Mouse (Mus musculus): ENCODE results near the gene Rab3gap2. TPM values are rescaled to one million over a fixed set of nuclear protein-coding genes. Genes with fewer than 3 reads are reported as not detected.

Gene Rab3gap2
- total and polyA plus RNA-seq, 3 experiments, result 22.7 to 39.1 (median 24.0) TPM

DNA sequence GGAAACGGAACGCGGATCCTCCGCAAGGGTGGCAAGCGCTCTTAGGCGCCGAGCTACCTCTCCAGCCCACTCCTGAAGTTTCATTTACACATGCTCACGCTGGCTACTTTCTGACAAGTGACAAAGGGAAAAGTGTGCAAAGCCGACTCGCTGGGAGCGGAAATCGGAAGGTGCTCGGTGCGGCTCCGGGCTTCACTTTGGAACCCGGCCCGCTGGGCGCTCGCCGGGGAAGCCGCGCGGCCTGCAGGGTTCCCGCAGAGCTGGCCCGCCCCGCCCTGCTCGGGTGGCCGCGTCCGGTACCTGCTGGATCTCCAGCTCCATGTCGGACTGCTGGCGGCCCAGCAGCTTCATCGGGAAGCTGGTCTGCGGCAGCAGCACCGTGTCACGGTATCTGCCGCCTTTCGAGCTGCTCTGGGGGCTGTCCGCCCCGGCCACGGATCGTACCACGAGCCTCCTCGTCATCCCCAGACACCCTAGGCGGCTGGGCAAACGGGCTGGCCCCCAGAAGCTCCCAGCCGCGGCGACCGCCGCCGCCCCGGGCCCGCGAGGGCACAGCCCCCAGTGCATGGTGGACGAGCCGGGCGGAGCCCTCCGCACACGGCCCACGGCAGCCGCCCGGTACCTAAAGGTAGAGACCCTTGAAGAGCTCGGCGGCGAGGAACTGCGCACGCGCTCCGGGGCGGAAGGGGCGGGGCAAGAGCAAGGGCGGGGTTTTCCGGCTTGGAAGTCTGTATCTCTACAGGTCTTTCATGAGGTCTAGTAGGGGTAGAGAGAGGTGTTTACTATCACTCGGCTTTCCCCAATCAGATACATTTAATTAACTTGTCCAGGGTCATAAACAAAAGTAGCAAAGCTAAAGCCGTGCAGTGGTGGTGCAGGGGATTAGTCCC, 125.0 kb downstream of the Rab3gap2 start, which contains the start of gene Iars2 (continued):
- peak; percentile 60; the same call in 1 of the 2 replicates for TF ChIP-seq MXI1 (IDR thresholded peaks at IDR 0.05; ENCODE audit: low read depth, low read length)
- TF ChIP-seq ZNF384 (IDR thresholded peaks at IDR 0.05; ENCODE audit: low read depth, low read length), result no peak
- TF ChIP-seq CTCF (conservative IDR thresholded peaks at IDR 0.05 in 1 of 2, IDR thresholded peaks at IDR 0.05 in 1 of 2; ENCODE audit: low read depth in 2 of 2, low read length in 2 of 2), result no peak
- TF ChIP-seq CHD2 (IDR thresholded peaks at IDR 0.05; ENCODE audit: low read length), result 0 out of 2 replicates have a peak, but pooled peaks have one; percentile 1
- peak; percentile 65; the same call in 1 of the 2 replicates for TF ChIP-seq ZMIZ1 (IDR thresholded peaks at IDR 0.05; ENCODE audit: low read depth, low read length)
- no peak for TF ChIP-seq MEF2A (IDR thresholded peaks at IDR 0.05; ENCODE audit: borderline replicate concordance, low read depth, low read length)
- peak; percentile 71 for TF ChIP-seq TCF12 (IDR thresholded peaks at IDR 0.05; ENCODE audit: low read depth, low read length)
- TF ChIP-seq NRF1 (IDR thresholded peaks at IDR 0.05; ENCODE audit: low read depth, low read length), result peak; percentile 86
- TF ChIP-seq SMC3 (IDR thresholded peaks at IDR 0.05; ENCODE audit: low read depth, low read length), result no peak
- TF ChIP-seq JUND (conservative IDR thresholded peaks at IDR 0.05; ENCODE audit: low read depth, low read length), result no peak

DNA sequence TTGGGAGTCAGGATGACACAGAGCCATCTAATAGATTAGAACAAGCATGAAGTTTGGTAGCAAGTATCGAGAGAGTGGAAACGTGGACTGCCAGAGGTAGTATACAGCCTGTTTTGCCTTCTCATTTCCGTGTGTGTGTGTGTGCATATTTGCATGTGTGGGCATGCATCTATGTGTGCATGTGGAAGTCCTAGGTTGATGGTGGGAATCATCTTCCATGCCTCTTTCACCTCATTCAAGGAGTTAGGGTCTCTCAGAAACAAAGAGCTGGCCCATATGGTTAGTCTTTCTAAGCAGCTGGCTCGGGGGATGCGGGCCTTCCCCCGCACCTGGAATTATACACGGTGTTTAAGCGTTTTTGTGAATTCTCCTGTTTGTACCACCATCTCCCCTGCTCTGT, 125.9 kb downstream of the Rab3gap2 start:
- peak; percentile 33 for DNase-seq (ENCODE audit: extremely low read depth)
- Histone ChIP-seq H3K9ac (ENCODE audit: insufficient read depth, low read depth) (peak overlapping the region; percentile 78), H3K4me1 (ENCODE audit: control insufficient read depth in 1 of 2, insufficient read depth in 2 of 2) (peaks cover 0 to 37% of the 10 kb centered on the region in 2 experiments; a peak in 3 of 4 replicates), H3K79me2 (replicated peaks; ENCODE audit: control insufficient read depth, extremely low read depth, insufficient read depth, poor library complexity, severe bottlenecking) (peaks cover 18% of the 10 kb centered on the region), H3K4me2 (ENCODE audit: insufficient read depth, low read depth, poor library complexity, severe bottlenecking) (peak overlapping the region; percentile 47), H3K9me3 (replicated peaks; ENCODE audit: low read length) (no peaks in the 10 kb centered on the region), H3K27me3 (replicated peaks) (no peaks in the 10 kb centered on the region), H3K27ac (ENCODE audit: insufficient read depth, low read depth) (peak overlapping the region; percentile 34; the same call in 1 of the 2 replicates), H3K4me3 (replicated peaks in 1 of 3; ENCODE audit: low read depth in 2 of 3, low read length in 2 of 3, poor library complexity in 1 of 3) (peak overlapping the region; percentile 85 to 89 (median 89)), H3K36me3 (replicated peaks in 1 of 2; ENCODE audit: control insufficient read depth in 1 of 2, insufficient read depth in 1 of 2, low read length in 1 of 2) (peaks cover 19 to 29% of the 10 kb centered on the region in 2 experiments)
- TF ChIP-seq CTCF (conservative IDR thresholded peaks at IDR 0.05 in 1 of 2, IDR thresholded peaks at IDR 0.05 in 1 of 2; ENCODE audit: low read depth in 2 of 2, low read length in 2 of 2) (no peak), CHD1 (IDR thresholded peaks at IDR 0.05; ENCODE audit: low read depth, low read length) (peak; percentile 23; the same call in 1 of the 2 replicates), BHLHE40 (IDR thresholded peaks at IDR 0.05; ENCODE audit: low read depth, low read length) (0 out of 2 replicates have a peak, but pooled peaks have one; percentile 23), POLR2AphosphoS2 (IDR thresholded peaks at IDR 0.05; ENCODE audit: low read depth, low read length) (no peak), TCF12 (IDR thresholded peaks at IDR 0.05; ENCODE audit: low read depth, low read length) (no peak), RAD21 (IDR thresholded peaks at IDR 0.05; ENCODE audit: low read depth, low read length) (no peak)
- dilution Hi-C loops (cut with MboI; ENCODE audit: extremely low pct_ligation_motif_present, extremely low pct_unique_long_range_greater_than_20kb, low sequenced_read_pairs) (no loop called here), in situ Hi-C loops (cut with MboI; ENCODE audit: low pct_ligation_motif_present, low pct_unique_long_range_greater_than_20kb, low sequenced_read_pairs) (no loop called here)

DNA sequence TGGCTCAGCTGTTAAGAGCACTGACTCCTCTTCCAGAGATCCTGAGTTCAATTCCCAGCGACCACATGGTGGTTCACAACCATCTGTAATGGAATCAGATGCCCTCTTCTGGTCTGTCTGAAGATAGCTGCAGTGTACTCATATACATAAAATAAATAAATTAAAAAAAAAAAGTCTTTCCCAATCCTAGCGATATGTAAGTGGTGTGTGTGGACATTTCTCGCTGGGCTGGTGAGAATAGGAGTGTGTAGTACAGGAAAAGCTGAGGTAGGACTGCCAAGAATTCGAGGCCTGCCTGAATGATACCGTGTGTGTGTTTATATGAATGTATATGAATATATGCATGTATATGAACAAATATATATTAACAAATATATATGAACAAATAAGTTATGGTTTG, 127.4 kb downstream of the Rab3gap2 start:
- no peak overlapping the region; the same call in 1 of the 2 replicates for H3K4me2 ChIP-seq (ENCODE audit: insufficient read depth, low read depth, poor library complexity, severe bottlenecking)
- TF ChIP-seq TCF12 (IDR thresholded peaks at IDR 0.05; ENCODE audit: low read depth, low read length), result no peak
- peak; percentile 13; the same call in 1 of the 2 replicates for TF ChIP-seq ZNF384 (IDR thresholded peaks at IDR 0.05; ENCODE audit: low read depth, low read length)
- TF ChIP-seq ZC3H11A (IDR thresholded peaks at IDR 0.05; ENCODE audit: low read depth, low read length), result no peak
- H3K36me3 ChIP-seq (replicated peaks in 1 of 2; ENCODE audit: control insufficient read depth in 1 of 2, insufficient read depth in 1 of 2, low read length in 1 of 2), result peaks cover 7 to 18% of the 10 kb centered on the region in 2 experiments
- in situ Hi-C loops (cut with MboI; ENCODE audit: low pct_ligation_motif_present, low pct_unique_long_range_greater_than_20kb, low sequenced_read_pairs), result no loop called here
- H3K9me3 ChIP-seq (replicated peaks; ENCODE audit: low read length), result no peaks in the 10 kb centered on the region
- H3K27me3 ChIP-seq (replicated peaks), result no peaks in the 10 kb centered on the region
- H3K27ac ChIP-seq (ENCODE audit: insufficient read depth, low read depth), result no peak overlapping the region
- H3K4me3 ChIP-seq (replicated peaks in 1 of 3; ENCODE audit: low read depth in 2 of 3, low read length in 2 of 3, poor library complexity in 1 of 3), result peak overlapping the region in 2 of 3 experiments; percentile 49 to 70
- dilution Hi-C loops (cut with MboI; ENCODE audit: extremely low pct_ligation_motif_present, extremely low pct_unique_long_range_greater_than_20kb, low sequenced_read_pairs), result no loop called here
- H3K79me2 ChIP-seq (replicated peaks; ENCODE audit: control insufficient read depth, extremely low read depth, insufficient read depth, poor library complexity, severe bottlenecking), result peaks cover 28% of the 10 kb centered on the region
- no peak for DNase-seq (ENCODE audit: extremely low read depth)
- peaks cover 0 to 50% of the 10 kb centered on the region in 2 experiments; a peak in 2 of 4 replicates for H3K4me1 ChIP-seq (ENCODE audit: control insufficient read depth in 1 of 2, insufficient read depth in 2 of 2)
- H3K9ac ChIP-seq (ENCODE audit: insufficient read depth, low read depth), result no peak overlapping the region
